Mouse (Mus musculus): Measurements from ENCODE around the gene Lmo7. TPM values are rescaled to one million over a fixed set of nuclear protein-coding genes. Genes with fewer than 3 reads are reported as not detected.
A peak's percentile ranks its signal among the peaks of the same experiment; 100 is the strongest.

Lmo7 gene
- total RNA-seq, 2 experiments from 2014 or later: 97.4 to 98.9 TPM

GRCm38 (mm10) chr14:101854226-101854625, 124.5 kb downstream of the Lmo7 start:
- intact Hi-C loops (cut with DNase I): no loop called here

GRCm38 (mm10) chr14:101859305-101859886, 129.6 kb downstream of the Lmo7 start:
- DNase-seq (ENCODE audit: extremely low spot score in 1 of 2, low spot score in 2 of 2): no peak
- intact Hi-C loops (cut with DNase I): no loop called here

More at GRCm38 (mm10) chr14:101854226-101854625, 124.5 kb downstream of the Lmo7 start:
- no peak for DNase-seq (ENCODE audit: extremely low spot score in 1 of 2, low spot score in 2 of 2)

GRCm38 (mm10) chr14:101862088-101862487, 132.3 kb downstream of the Lmo7 start:
- intact Hi-C loops (cut with DNase I): no loop called here

GRCm38 (mm10) chr14:101867071-101867733, 137.4 kb downstream of the Lmo7 start:
- no peak for DNase-seq (ENCODE audit: extremely low spot score in 1 of 2, low spot score in 2 of 2)
- intact Hi-C loops (cut with DNase I): no loop called here

More at GRCm38 (mm10) chr14:101862088-101862487, 132.3 kb downstream of the Lmo7 start:
- no peak for DNase-seq (ENCODE audit: extremely low spot score in 1 of 2, low spot score in 2 of 2)

GRCm38 (mm10) chr14:101869145-101869544, 139.4 kb downstream of the Lmo7 start:
- peak in 1 of 2 experiments; percentile 57 for DNase-seq (ENCODE audit: extremely low spot score in 1 of 2, low spot score in 2 of 2)
- intact Hi-C loops (cut with DNase I): no loop called here

GRCm38 (mm10) chr14:101869661-101870060, 139.9 kb downstream of the Lmo7 start:
- intact Hi-C loops (cut with DNase I): no loop called here

GRCm38 (mm10) chr14:101870171-101870902, 140.6 kb downstream of the Lmo7 start:
- peak in 1 of 2 experiments; percentile 36 for DNase-seq (ENCODE audit: extremely low spot score in 1 of 2, low spot score in 2 of 2)
- intact Hi-C loops (cut with DNase I): no loop called here

More at GRCm38 (mm10) chr14:101869661-101870060, 139.9 kb downstream of the Lmo7 start:
- no peak for DNase-seq (ENCODE audit: extremely low spot score in 1 of 2, low spot score in 2 of 2)

GRCm38 (mm10) chr14:101872846-101873245, 143.1 kb downstream of the Lmo7 start:
- DNase-seq (ENCODE audit: extremely low spot score in 1 of 2, low spot score in 2 of 2): no peak
- intact Hi-C loops (cut with DNase I): no loop called here

- intact Hi-C loops (cut with DNase I): no loop called here
- no peak for DNase-seq (ENCODE audit: extremely low spot score in 1 of 2, low spot score in 2 of 2)
These were observed 148.7 kb downstream of the Lmo7 start for GRCm38 (mm10) chr14:101878346-101879049.

- intact Hi-C loops (cut with DNase I): no loop called here
- no peak for DNase-seq (ENCODE audit: extremely low spot score in 1 of 2, low spot score in 2 of 2)
These were observed 149.4 kb downstream of the Lmo7 start for GRCm38 (mm10) chr14:101879050-101879694.

- intact Hi-C loops (cut with DNase I): no loop called here
- no peak for DNase-seq (ENCODE audit: extremely low spot score in 1 of 2, low spot score in 2 of 2)
These were observed 153.2 kb downstream of the Lmo7 start for GRCm38 (mm10) chr14:101882966-101883365.

GRCm38 (mm10) chr14:101883787-101884186, 154.0 kb downstream of the Lmo7 start:
- intact Hi-C loops (cut with DNase I): no loop called here
- DNase-seq (ENCODE audit: extremely low spot score in 1 of 2, low spot score in 2 of 2): no peak

GRCm38 (mm10) chr14:101886320-101886719, 156.6 kb downstream of the Lmo7 start:
- DNase-seq (ENCODE audit: extremely low spot score in 1 of 2, low spot score in 2 of 2): no peak
- intact Hi-C loops (cut with DNase I): no loop called here

- intact Hi-C loops (cut with DNase I): no loop called here
- DNase-seq (ENCODE audit: extremely low spot score in 1 of 2, low spot score in 2 of 2): no peak
These were observed 162.2 kb downstream of the Lmo7 start for GRCm38 (mm10) chr14:101891903-101892448.

- no peak for DNase-seq (ENCODE audit: extremely low spot score in 1 of 2, low spot score in 2 of 2)
- intact Hi-C loops (cut with DNase I): no loop called here
These were observed 162.7 kb downstream of the Lmo7 start for GRCm38 (mm10) chr14:101892496-101892895.

- no peak for DNase-seq (ENCODE audit: extremely low spot score in 1 of 2, low spot score in 2 of 2)
- intact Hi-C loops (cut with DNase I): no loop called here
These were observed 163.5 kb downstream of the Lmo7 start for GRCm38 (mm10) chr14:101893215-101893614.

- DNase-seq (ENCODE audit: extremely low spot score in 1 of 2, low spot score in 2 of 2): no peak
- intact Hi-C loops (cut with DNase I): no loop called here
These were observed 168.5 kb downstream of the Lmo7 start for GRCm38 (mm10) chr14:101898250-101898649.

GRCm38 (mm10) chr14:101901496-101901895, 171.7 kb downstream of the Lmo7 start:
- intact Hi-C loops (cut with DNase I): loop anchor here (10.0 kb wide), 1 partner anchor 117 kb away; no protein-coding TSS in a partner anchor
- no peak for DNase-seq (ENCODE audit: extremely low spot score in 1 of 2, low spot score in 2 of 2)

Measured in left cerebral cortex, postnatal 10 days (tissue).